Mouse (Mus musculus) embryo, embryonic 9.5 days (tissue): ENCODE data around the gene Cntfr.

Experiments
- DNase-seq: peaks from one replicate; pipeline ENCODE4 v3.0.0-alpha.2; 2017; ENCODE audit errors: extremely low spot score

The Cntfr gene

DNA sequence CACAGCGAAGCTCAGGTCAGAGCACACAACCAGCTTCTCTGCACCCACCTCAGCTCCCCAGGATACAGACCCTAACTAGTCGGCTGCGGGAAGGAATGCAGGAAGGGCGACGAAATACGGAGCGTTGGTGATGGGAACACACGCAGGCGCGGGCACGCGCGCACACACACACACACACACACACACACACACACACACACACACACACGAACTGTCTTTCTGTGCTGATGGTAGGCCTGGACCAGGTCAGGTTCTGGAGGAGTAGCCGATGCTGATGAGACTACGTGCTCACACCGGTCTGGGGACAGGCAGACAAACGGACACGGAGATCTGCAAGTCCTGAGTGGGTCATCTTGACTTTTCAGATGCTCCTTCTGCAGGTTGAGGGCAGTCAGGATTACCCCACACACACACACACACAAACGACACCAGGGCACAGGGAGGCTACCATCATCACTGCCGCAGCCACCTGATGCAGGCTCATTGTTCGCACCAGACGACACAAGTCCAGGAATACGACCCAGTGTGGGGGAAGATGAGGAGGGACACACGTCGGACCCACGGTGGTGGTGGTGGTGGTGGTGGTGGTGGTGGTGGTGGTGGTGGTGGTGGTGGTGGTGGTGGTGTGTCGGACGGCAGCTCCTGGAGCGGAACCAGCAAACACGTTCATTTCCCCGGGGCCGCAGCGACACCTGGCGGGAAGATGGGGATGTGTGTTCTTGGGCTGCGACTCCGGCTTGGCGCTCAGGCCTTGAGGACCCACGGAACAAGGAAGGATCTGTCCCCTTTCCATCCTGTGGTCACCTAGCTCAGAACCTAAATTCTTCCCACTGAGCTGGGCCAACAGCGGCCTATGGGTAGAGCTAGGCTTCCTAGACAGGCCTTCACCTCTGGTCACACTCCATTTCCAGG, at the start of gene Cntfr:
TSS of gene Cntfr (minus strand) at position 160 of the 912 bp plus-strand sequence.
- DNase-seq: peak; percentile 77

DNA sequence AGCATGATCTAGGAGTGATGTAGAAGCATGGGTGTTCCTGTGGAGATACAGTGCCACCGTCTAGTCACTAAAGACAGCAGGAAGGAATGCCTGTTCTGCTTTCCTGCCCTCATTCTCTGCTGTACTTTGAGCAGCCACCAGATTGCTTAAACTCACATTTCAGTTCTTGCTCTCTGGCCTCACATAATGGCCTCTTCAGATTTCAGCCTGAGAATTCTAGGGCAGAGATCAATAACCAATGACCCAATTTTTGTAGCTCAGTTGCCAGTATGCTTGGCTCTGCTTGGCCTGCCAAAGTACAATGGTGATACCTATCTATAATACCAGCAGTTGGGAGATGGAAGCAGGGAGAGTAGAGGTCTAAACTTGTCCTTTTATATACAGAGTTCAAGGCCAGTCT, 48.1 kb upstream of the Cntfr start:
- DNase-seq: no peak

DNA sequence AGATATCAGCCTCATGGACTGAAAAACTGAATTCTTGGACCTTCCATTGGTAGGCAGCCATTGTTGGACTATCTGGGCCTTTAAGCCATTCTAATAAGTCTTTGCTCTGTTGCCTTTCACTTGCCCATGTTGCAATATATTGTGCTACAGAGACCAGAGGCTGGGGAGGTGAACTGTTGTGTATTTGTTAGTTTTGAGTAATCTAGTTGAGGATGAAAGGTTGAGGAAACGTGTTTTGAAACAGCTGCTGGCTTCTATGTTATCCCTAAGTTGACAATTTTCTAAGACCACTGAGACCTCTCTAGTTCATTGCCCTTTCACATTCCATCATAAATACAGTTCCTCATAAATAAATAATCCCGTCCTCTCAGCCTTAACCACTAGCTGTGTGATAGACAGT, 47.2 kb upstream of the Cntfr start:
- no peak for DNase-seq

- peak; percentile 95 for DNase-seq
Measured at GRCm38 (mm10) chr4:41741158-41741560, 44.3 kb upstream of the Cntfr start.

GRCm38 (mm10) chr4:41740380-41741157, 43.7 kb upstream of the Cntfr start:
- no peak for DNase-seq

DNA sequence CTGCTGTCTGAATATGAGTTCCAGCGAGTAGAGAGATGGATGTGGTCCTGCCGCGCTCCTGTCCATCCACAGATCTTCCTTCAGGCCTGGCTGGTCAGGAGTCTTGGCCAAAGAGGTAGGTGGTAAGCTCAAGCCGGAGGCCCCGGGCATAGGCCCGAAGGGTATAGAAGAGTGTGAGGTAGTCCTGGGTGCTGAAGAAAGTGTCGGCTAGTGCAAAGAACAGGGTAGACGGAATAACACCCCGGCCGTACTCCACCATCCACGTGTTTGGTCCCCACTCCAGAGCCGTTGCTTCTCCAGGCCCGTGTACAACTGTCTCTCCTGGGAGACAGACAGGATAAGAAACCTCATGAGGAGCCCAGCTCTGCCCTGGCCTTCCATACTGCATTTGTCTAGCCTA, 42.4 kb upstream of the Cntfr start:
- no peak for DNase-seq

DNA sequence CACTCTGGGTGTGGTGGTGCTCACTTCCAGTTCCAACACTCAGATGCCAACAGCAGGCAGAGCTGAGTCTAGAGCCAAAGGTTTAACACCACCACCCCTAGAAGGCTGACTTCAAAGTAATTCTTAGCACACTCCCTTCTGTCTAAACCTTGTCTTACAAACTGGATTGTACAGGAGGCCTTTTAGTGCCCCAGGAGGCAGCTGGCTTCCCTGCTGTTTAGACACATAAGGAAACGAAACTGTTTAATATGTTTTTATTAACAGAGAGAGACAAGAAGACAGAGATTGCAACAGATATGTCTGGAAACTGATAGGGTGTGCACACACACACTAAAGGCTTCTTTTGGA, 41.3 kb upstream of the Cntfr start:
- no peak for DNase-seq

- peak; percentile 65 for DNase-seq
Measured at GRCm38 (mm10) chr4:41737602-41738255, 40.8 kb upstream of the Cntfr start.

DNA sequence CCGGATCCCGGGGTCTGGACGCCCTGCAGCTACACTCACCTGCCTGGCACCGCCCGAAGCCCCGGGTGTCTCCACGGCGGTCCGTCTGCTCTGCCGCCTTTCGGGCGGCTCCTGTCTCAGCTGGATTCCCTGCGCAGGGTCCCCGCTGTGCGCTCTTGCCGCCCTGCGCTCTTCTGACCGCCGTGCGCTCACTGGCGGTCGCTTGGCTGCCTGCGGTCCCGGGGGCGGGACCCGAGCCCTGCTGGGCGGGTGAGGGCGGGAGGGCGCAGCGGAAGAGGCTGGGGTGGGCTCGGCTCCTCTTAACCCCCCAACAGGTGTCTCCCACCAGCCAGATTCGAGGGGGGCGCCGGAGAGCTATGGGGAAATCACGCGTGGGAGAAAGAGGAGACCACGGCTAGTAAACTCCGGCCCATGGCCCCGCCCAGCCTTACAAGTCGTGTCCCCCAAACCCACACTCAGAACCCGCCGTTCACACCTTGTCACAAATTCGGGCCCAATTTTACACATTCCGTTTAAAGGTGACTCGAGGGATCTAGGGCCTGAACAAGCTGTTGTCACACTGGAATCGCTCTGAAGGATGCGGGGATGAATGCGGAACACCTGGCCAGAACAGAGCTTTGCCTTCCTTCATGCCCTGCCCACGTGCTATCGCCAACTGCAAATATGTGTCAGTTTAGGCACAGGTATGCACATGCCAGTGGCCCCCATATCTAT, 34.3 kb upstream of the Cntfr start, which contains the start of gene Arid3c:
TSS of gene Arid3c (minus strand) at position 91 of the 714 bp plus-strand sequence.
- no peak for DNase-seq

- DNase-seq: no peak
Measured at GRCm38 (mm10) chr4:41726826-41727621, 30.1 kb upstream of the Cntfr start.

GRCm38 (mm10) chr4:41722918-41723351, 26.0 kb upstream of the Cntfr start, which contains the start of gene Dctn3:
Gene Dctn3, minus strand, starts transcription at chr4:41723170.
- peak; percentile 84 for DNase-seq

GRCm38 (mm10) chr4:41716834-41717233, 19.9 kb upstream of the Cntfr start:
- DNase-seq: no peak

DNA sequence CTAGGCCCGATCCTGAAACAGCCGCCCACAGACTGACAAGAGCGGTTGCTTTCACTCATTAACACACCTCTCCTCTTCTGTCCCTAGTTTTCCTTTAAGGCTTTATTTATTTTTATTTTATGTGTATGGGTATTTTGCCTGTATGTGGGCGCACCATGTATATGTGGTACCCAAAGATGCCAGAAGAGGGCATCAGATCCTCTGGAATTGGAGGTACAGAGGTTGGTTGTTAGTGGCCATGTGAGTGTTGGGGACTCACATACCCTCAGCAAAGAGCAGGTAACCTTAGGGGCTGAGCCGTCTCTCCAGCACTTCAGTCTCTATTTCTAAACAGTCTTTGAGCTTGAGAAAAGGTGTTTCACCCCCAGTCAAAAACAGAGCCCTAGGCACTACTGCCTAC, 18.7 kb upstream of the Cntfr start:
- no peak for DNase-seq

GRCm38 (mm10) chr4:41715082-41715481, 18.2 kb upstream of the Cntfr start:
- no peak for DNase-seq

- no peak for DNase-seq
Measured at GRCm38 (mm10) chr4:41714276-41714675, 17.4 kb upstream of the Cntfr start.

- DNase-seq: peak; percentile 94
Measured at GRCm38 (mm10) chr4:41713197-41714067, 16.5 kb upstream of the Cntfr start, which contains the start of gene Rpp25l. Gene Rpp25l, minus strand, starts transcription at chr4:41713534.

DNA sequence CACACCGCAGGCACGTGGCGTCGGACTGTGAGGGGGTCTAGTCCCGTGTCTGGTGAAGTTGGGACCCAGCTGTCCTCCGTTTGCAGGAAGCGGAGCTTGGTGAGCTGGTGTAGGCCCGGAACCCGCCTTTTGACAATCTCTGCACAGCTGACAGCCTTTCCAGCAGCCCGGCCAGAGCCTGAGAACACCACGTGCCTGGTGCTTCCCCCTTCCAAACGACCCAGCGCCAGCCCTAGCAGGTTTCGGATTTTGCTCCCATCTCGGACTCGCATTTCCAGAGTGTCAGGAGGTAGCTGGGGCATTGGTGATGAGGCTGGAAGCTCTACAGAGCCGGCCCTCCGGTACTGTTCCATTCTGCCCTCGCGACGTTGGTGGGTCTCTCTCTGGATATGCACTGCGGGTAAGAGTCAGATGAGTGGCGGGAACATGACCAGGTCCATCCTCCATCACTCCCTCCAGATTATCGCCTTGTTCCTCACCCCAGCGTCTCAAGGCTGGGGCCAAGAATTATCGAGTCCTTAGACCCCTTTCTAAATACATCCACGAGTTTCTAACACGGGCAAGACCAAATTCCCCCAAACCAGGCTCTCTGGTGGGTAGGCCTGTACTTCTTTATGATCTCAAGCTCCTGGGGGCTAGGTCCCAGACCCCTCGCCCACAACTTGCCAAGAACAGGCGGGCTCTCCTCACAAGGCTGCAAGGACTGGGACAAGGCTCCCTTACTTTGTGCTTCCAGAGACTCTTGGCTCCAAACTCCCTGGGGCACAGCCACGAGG, 15.7 kb upstream of the Cntfr start:
- no peak for DNase-seq

DNA sequence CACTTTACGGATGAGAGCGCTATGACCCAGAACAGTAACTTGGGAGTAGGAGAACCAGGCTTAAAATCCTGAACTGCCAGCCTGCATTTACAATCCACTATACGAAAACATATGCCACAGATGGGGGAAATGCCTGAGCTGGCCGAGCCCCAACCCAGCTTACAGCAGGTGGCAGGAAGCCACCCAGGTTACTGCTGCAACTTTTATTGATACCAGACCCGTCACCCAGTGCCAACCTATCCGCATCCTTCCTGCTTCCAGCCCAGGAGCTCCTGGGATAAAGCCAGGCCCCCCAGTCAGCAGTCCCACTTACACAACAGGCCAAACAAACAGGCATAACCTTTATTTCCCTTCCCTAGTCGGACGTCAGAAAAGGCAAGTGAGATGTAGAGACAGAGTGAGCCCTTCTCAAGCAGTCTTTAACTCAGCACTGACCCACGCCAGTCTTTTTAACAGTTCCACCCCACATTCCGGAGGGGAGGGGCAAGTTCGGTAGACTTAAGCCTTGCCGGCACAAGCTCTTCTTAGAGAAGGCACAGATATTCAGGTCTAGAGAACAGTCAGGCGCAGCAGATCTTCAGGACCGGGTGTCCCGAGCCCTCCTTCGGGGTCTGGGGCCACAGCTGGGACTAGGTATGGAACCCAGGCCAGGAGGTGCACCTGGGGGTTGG, 15.0 kb upstream of the Cntfr start:
- DNase-seq: no peak
